Mouse (Mus musculus) adrenal gland, postnatal 25 days (tissue): ENCODE results near the gene Spsb4. TPM values are rescaled to one million over a fixed set of nuclear protein-coding genes. Genes with fewer than 3 reads are reported as not detected.
"Not testable (repeated sequence)": the region's sequence is repeated elsewhere in the genome, so short reads cannot be mapped to it uniquely, and the experiment has no call there.

ENCODE experiments used
- DNase-seq: peaks from one replicate; pipeline ENCODE4 v3.0.0; 2021; ENCODE audit warnings: mixed read lengths
- total RNA-seq: library from RNA; stranded (reverse); gene quantifications from 2 replicates; pipeline ENCODE4 v1.2.3, GENCODE M21; 2021

The Spsb4 gene
- total RNA-seq, 1 experiment from 2014 or later = 1.2 TPM

- DNase-seq = no peak
Observed at GRCm38 (mm10) chr9:96948546-96948945, 70.1 kb downstream of the Spsb4 start.

GRCm38 (mm10) chr9:96947171-96947570, 71.5 kb downstream of the Spsb4 start:
- no peak for DNase-seq

- no peak for DNase-seq
Observed at GRCm38 (mm10) chr9:96944517-96944916, 74.1 kb downstream of the Spsb4 start.

GRCm38 (mm10) chr9:96942975-96943374, 75.7 kb downstream of the Spsb4 start:
- peak; percentile 19 for DNase-seq

- no peak for DNase-seq
Observed at GRCm38 (mm10) chr9:96938887-96939286, 79.8 kb downstream of the Spsb4 start.

GRCm38 (mm10) chr9:96936427-96936826, 82.2 kb downstream of the Spsb4 start:
- DNase-seq = not testable (repeated sequence)

- no peak for DNase-seq
Observed at GRCm38 (mm10) chr9:96935556-96936300, 82.9 kb downstream of the Spsb4 start.

- DNase-seq = no peak
Observed at GRCm38 (mm10) chr9:96934816-96935215, 83.8 kb downstream of the Spsb4 start.

GRCm38 (mm10) chr9:96932751-96933150, 85.9 kb downstream of the Spsb4 start:
- DNase-seq = no peak

- no peak for DNase-seq
Observed at GRCm38 (mm10) chr9:96923577-96924316, 94.9 kb downstream of the Spsb4 start.

GRCm38 (mm10) chr9:96923119-96923518, 95.5 kb downstream of the Spsb4 start:
- no peak for DNase-seq

GRCm38 (mm10) chr9:96916620-96917538, 101.8 kb downstream of the Spsb4 start:
- peak; percentile 90 for DNase-seq

- no peak for DNase-seq
Observed at GRCm38 (mm10) chr9:96916076-96916475, 102.6 kb downstream of the Spsb4 start.

- no peak for DNase-seq
Observed at GRCm38 (mm10) chr9:96914851-96915250, 103.8 kb downstream of the Spsb4 start.

GRCm38 (mm10) chr9:96914005-96914404, 104.6 kb downstream of the Spsb4 start:
- DNase-seq = no peak

- DNase-seq = no peak
Observed at GRCm38 (mm10) chr9:96909503-96909902, 109.1 kb downstream of the Spsb4 start.

- DNase-seq = no peak
Observed at GRCm38 (mm10) chr9:96908737-96909136, 109.9 kb downstream of the Spsb4 start.

- DNase-seq = no peak
Observed at GRCm38 (mm10) chr9:96904360-96905355, 114.0 kb downstream of the Spsb4 start.

GRCm38 (mm10) chr9:96899717-96900116, 118.9 kb downstream of the Spsb4 start:
- DNase-seq = no peak

GRCm38 (mm10) chr9:96899004-96899403, 119.6 kb downstream of the Spsb4 start:
- DNase-seq = no peak

GRCm38 (mm10) chr9:96896690-96897089, 122.0 kb downstream of the Spsb4 start:
- no peak for DNase-seq
